Mouse (Mus musculus) stomach, postnatal 0 days (tissue): ENCODE measurements around the gene Phip. TPM values are rescaled to one million over a fixed set of nuclear protein-coding genes. Genes with fewer than 3 reads are reported as not detected.

Experiments
- ATAC-seq: fragments of 200-750 bp; cut with Nextera tagmentation; 2 replicates; pipeline ENCODE4 v1.8.0; 2017; ENCODE audit not compliant: low FRiP score, low TSS enrichment
- DNase-seq: peaks from one replicate; pipeline ENCODE4 v3.0.0-alpha.2; 2016; ENCODE audit warnings: low spot score
- H3K27ac ChIP-seq: fragments of 300-500 bp; sonication (generic); replicated peaks from 2 replicates; pipeline ENCODE4 v1.5.1; 2014; ENCODE audit warnings: mild to moderate bottlenecking, control low read depth
- H3K27me3 ChIP-seq: fragments of 300-500 bp; sonication (generic); 2 replicates; pipeline ENCODE4 v1.6.1; 2014; ENCODE audit warnings: low read length; ENCODE audit not compliant: control insufficient read depth, insufficient read depth
- H3K36me3 ChIP-seq: fragments of 300-500 bp; sonication (generic); 2 replicates; pipeline ENCODE4 v1.6.1; 2014; ENCODE audit warnings: low read length, mixed read lengths; ENCODE audit not compliant: control insufficient read depth, insufficient read depth
- H3K4me1 ChIP-seq: fragments of 300-500 bp; sonication (generic); replicated peaks from 2 replicates; pipeline ENCODE4 v1.6.1; 2014; ENCODE audit warnings: antibody characterized with exemption; ENCODE audit not compliant: control insufficient read depth, insufficient read depth
- H3K4me2 ChIP-seq: fragments of 300-500 bp; sonication (generic); replicated peaks from 2 replicates; pipeline ENCODE4 v1.6.1; 2014; ENCODE audit warnings: low read depth, mild to moderate bottlenecking, control low read depth, moderate library complexity
- H3K4me3 ChIP-seq: fragments of 300-500 bp; sonication (generic); 2 replicates; pipeline ENCODE4 v1.5.1; 2014; ENCODE audit warnings: low read depth, low read length, control low read depth
- H3K9ac ChIP-seq: fragments of 300-500 bp; sonication (generic); 2 replicates; pipeline ENCODE4 v1.6.1; 2014; ENCODE audit warnings: mild to moderate bottlenecking, low read length, control low read depth, mixed read lengths
- H3K9me3 ChIP-seq: fragments of 300-500 bp; sonication (generic); 2 replicates; pipeline ENCODE4 v1.6.1; 2016; ENCODE audit warnings: low read length; ENCODE audit not compliant: control insufficient read depth
- CTCF ChIP-seq: IDR thresholded peaks from 2 replicates; pipeline ENCODE4 v1.5.1; 2016; ENCODE audit warnings: antibody characterized with exemption, low read depth, mild to moderate bottlenecking, moderate library complexity
- EP300 ChIP-seq: optimal IDR thresholded peaks from 2 replicates; pipeline ENCODE3; 2016; ENCODE audit warnings: antibody characterized with exemption
- WGBS: fragments of 180-500 bp; shearing (Covaris S2); extraction: QIAGEN DNeasy Blood & Tissue Kit; methylation state at CpG from one replicate; pipeline ENCODE4 v1.1.7; 2014; 5-methylcytosine and 5-hydroxymethylcytosine counted together
- polyA plus RNA-seq: library from polyadenylated mRNA; unstranded; fragments of >200 nt; fragmentation: Nextera tagmentation; extraction: Ambion mirVana; gene quantifications from 2 replicates; pipeline ENCODE4 v1.2.1, GENCODE M21; 2015

Gene Phip
- polyA plus RNA-seq, 1 experiment from 2014 or later: 22.1 TPM

DNA sequence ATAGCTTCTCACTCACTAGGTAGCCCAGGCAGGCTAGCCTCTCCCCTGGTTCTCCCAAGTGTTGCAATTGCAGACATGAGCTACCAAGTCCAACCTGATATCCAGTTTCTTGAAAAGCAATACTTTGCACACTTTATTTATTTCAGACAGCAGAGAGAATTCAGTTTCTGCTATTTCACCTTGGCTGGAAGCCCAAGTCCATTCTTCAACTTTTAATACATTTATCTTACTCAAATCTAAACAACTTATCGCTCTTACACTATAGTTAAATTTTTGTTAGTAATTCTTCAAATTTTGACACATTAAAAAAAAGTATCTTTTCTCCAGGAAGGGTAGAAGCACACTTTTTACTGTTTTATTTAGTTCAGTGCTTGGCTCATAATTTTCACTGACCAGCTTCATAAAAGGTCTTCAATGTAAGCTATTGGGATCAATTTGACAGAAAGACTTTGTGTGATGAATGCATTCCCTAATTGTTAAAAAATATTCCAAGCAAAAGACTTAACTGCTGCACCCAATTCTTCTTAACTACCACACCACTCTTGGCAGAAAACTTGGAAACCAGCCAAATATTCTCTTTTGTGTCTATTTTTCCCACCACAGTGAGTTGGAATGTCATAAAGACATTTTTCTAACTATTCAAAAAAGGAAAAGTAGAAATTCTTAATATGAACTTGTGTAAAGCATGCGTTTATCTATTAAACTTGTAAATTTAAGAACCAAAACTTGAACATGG, 22.6 kb upstream of the Phip start:
- Histone ChIP-seq H3K4me2 (no peak overlapping the region), H3K9ac (no peak overlapping the region), H3K27ac (no peak overlapping the region), H3K36me3 (no peaks in the 10 kb centered on the region), H3K27me3 (no peaks in the 10 kb centered on the region), H3K9me3 (no peaks in the 10 kb centered on the region), H3K4me1 (no peaks in the 10 kb centered on the region), H3K4me3 (no peak overlapping the region)
- no peak for DNase-seq
- no peak for ATAC-seq
- WGBS: 29% methylated on average over 2 of the region's 2 CpGs
- TF ChIP-seq EP300 (no peak), CTCF (no peak)

DNA sequence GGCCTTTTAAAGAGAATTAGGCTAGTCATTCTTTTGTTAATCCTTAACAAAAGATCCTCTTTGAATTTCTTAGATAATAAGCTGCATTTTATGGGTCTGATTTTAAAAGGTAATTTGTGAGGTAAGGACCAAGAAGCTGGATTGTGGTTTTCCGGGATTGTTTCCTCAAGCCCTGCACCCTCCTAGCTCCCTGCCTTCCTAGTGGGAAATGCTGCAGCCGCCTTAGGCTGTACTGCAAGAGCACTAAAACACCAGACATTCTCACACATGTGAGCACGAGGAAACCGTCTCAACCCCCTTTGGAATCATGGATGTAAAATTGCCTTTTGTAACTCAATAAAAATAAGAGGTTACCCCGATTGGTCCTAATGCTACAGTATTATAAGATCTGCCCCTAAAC, 1.6 kb upstream of the Phip start:
- ATAC-seq (no peak), DNase-seq (no peak)
- Histone ChIP-seq H3K4me1 (no peaks in the 10 kb centered on the region), H3K9ac (no peak overlapping the region), H3K27me3 (no peaks in the 10 kb centered on the region), H3K4me3 (no peak overlapping the region), H3K36me3 (no peaks in the 10 kb centered on the region), H3K27ac (no peak overlapping the region), H3K9me3 (no peaks in the 10 kb centered on the region), H3K4me2 (no peak overlapping the region)
- TF ChIP-seq EP300 (no peak), CTCF (no peak)
- WGBS: 48% methylated on average over 5 of the region's 5 CpGs

DNA sequence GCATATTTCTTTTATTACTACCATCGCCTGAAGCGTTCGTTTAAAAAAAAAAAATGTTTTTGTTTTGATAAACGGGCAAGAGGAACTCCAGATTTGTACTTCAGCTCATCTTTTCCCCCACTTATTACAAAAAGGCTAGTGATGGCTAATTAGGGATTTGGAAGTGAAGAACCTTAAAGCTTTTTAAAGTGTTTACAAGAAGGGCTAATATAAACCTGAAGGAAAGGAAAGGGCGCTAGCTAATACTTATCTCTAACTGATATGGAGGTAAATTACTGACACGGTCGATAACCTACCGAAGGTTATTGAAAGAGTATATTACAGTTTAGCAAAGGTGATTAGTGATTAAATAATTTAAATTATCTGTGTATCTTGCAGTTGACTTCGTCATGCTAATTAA, 903 bp upstream of the Phip start:
- DNase-seq: no peak
- Histone ChIP-seq H3K27me3 (no peaks in the 10 kb centered on the region), H3K4me1 (no peaks in the 10 kb centered on the region), H3K4me2 (peak overlapping the region; percentile 60), H3K36me3 (no peaks in the 10 kb centered on the region), H3K9me3 (no peaks in the 10 kb centered on the region), H3K27ac (peak overlapping the region; percentile 99; the same call in 1 of the 2 replicates), H3K4me3 (peak overlapping the region; percentile 91), H3K9ac (peak overlapping the region; percentile 92)
- TF ChIP-seq CTCF: no peak
- TF ChIP-seq EP300: no peak
- no peak for ATAC-seq
- 2% methylated on average over 9 of the region's 9 CpGs for WGBS

DNA sequence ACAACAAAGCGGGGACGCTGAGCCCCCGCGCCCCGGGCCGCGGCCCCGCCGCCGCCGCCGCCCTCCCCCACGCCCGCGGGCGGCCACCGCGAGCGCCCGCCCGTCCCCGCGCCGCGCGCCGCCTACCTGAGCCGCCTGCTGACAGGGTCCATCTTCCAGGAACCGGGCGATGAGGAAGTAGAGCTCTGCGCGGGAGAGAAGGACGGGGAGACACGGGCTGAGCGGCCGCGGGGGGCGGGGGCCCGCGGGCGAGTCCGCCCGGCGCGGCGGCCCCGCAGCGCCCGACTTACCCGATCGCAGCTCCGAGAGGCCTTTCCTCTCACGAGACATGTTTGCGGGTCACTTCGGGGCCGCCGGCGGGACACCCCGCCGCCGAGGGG, 364 bp downstream of the Phip start:
- H3K27ac ChIP-seq: peak overlapping the region; percentile 99
- ATAC-seq (peak; percentile 58), DNase-seq (no peak)
- H3K4me1 ChIP-seq: no peaks in the 10 kb centered on the region
- no peaks in the 10 kb centered on the region for H3K27me3 ChIP-seq
- H3K4me3 ChIP-seq: peak overlapping the region; percentile 91
- peak overlapping the region; percentile 92 for H3K9ac ChIP-seq
- H3K9me3 ChIP-seq: no peaks in the 10 kb centered on the region
- no peaks in the 10 kb centered on the region; the same call in 1 of the 2 replicates for H3K36me3 ChIP-seq
- no peak for TF ChIP-seq CTCF
- no peak for TF ChIP-seq EP300
- H3K4me2 ChIP-seq: peak overlapping the region; percentile 60
- under 1% methylated on average over 38 of the region's 61 CpGs for WGBS

DNA sequence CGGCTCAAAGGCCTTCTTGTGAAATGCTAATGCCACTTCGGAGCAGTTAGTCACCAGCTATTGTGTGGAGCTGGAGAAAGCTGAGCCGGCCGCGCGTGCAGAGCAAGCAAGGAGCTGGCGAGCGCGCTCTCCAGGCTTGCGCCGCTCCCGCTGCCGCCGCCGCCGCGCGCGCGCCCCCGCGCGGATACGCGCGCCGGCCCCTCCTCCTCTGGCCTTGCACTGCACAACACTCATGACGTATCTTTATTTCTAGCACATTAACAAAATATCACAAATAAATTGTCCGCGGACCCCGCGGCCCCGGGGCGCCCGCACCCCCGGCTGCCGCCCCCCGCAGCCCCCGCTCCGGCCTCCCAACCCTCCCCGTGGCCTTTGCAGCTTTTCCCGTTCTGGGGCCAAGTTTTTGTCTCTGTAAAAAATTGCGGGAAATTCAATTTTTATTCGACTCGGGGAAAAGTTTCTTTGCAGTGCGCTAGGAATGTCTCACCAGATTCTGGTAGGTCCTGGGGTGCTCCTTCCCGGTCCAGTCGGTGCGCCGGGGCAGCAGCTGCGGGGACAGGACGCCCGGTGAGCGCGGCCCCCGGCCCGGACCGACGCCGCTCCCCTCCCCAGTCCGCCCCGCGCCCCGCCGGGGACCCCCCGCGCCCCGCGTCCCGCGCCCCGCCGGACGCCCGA, 992 bp downstream of the Phip start:
- H3K27me3 ChIP-seq: no peaks in the 10 kb centered on the region
- TF ChIP-seq CTCF (no peak), EP300 (no peak)
- peak overlapping the region; percentile 99 for H3K27ac ChIP-seq
- H3K4me3 ChIP-seq: peak overlapping the region; percentile 91
- DNase-seq (peak; percentile 93), ATAC-seq (peak; percentile 92)
- H3K4me1 ChIP-seq: no peaks in the 10 kb centered on the region
- H3K9ac ChIP-seq: peak overlapping the region; percentile 92
- no peaks in the 10 kb centered on the region for H3K9me3 ChIP-seq
- WGBS: under 1% methylated on average over 59 of the region's 75 CpGs
- H3K36me3 ChIP-seq: no peaks in the 10 kb centered on the region; the same call in 1 of the 2 replicates
- peak overlapping the region; percentile 60 for H3K4me2 ChIP-seq
